Mouse (Mus musculus): ENCODE results near the gene Cldn13. TPM values are rescaled to one million over a fixed set of nuclear protein-coding genes. Genes with fewer than 3 reads are reported as not detected.

The Cldn13 gene
- polyA plus RNA-seq, 1 experiment from 2014 or later, result 1.3 TPM

DNA sequence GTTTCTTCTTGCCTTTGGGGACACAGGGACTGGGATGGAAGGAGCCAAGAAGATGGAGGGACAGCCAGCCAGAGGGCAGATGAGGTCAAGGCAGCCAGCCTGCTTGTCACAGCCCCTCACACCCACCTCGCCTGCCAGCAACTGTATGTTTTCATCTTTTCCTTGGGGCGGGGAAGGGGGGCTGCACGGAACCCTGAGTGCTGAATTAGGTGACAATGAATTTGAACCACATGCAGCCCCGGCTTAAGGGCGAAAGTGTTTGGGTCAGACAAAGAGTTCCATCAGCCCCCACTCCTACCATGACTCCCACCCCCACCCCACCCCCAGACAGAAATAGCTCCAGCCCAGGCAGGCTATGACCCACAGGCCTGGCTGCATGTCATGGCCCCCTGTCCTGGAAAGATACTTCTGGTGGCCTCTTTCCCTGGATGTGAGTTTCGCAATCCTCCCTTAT is 24.7 kb downstream of the Cldn13 start:
- WGBS, result 55% methylated on average over 6 of the region's 6 CpGs
- no peak overlapping the region for H3K9ac ChIP-seq
- no peak for ATAC-seq (ENCODE audit: insufficient number of reproducible peaks, low FRiP score, low TSS enrichment, low read depth)

DNA sequence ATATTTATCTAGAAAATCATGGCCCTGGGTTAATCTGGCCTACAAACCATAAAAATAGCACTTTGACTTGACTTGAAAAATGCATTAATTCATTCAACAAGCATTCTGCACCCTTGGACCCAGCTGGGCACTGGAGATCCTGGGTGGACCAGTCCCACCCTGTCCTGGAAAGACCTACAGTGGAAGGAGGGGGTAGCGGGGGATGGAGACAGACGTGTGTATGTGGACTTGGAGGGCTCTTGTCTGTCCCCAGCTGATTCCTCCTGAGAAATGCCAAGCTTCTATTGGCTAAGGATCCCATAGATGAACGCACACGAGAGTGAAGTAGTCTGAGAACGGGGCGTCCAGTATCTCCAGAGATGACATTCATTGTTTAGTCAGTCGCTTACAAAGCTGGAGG is 26.8 kb downstream of the Cldn13 start:
- Histone ChIP-seq H3K27me3 (no peaks in the 10 kb centered on the region), H3K27ac (peak overlapping the region; percentile 11; the same call in 1 of the 2 replicates), H3K4me3 (no peak overlapping the region), H3K9ac (no peak overlapping the region), H3K36me3 (no peaks in the 10 kb centered on the region), H3K9me3 (no peaks in the 10 kb centered on the region), H3K4me1 (peaks cover 5% of the 10 kb centered on the region; the same call in 1 of the 2 replicates), H3K4me2 (no peak overlapping the region)
- ATAC-seq (ENCODE audit: insufficient number of reproducible peaks, low FRiP score, low TSS enrichment, low read depth), result no peak
- 86% methylated on average over 7 of the region's 7 CpGs for whole genome bisulfite sequencing

More for the DNA sequence above, 24.7 kb downstream of the Cldn13 start:
- H3K4me3 ChIP-seq, result no peak overlapping the region
- no peaks in the 10 kb centered on the region for H3K27me3 ChIP-seq
- H3K4me1 ChIP-seq, result peaks cover 19% of the 10 kb centered on the region
- H3K9me3 ChIP-seq, result no peaks in the 10 kb centered on the region
- no peak overlapping the region for H3K4me2 ChIP-seq
- no peak overlapping the region for H3K27ac ChIP-seq
- no peaks in the 10 kb centered on the region for H3K36me3 ChIP-seq

DNA sequence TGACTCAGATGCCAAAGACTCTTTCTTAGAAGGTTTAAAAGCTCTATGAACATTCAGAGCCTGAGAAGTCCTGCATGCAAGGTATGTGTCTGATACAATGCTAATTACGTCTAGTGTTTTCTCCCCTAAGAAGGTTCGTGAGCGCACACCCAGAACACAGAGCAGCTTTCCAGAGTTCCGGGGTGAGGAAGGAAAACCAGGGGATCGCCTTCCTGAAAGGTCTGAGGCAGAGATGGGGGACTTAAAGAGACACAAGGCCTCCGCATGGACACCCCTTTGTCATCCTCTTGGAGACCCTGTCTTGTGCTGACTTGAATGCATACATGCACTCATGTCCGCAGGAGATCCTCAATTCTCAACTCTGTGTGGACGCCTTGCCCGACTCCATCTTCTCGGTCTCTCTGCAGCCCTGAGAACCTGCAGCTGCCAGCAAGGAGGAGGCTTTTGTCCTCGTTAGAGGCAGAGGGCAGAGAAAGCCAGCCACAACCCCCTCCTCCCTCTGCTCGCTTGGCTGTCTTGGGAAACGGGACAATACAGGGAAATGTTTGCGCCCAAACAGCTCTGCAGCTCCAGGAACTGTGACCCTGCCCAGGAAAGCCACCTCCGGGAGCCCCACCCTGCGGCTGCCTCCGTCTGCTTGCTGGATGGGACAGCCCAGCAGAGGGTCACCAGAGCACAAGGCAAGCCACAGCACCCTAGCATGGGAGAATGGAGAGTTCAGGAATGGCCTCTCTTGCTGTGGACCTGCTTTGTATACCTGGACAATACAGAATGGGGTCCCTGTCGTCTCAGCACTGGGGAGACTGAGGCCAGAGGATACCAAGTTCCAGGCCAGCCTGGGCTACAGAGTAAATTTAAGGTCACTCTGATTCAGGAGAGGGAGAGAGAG is 27.6 kb downstream of the Cldn13 start:
- peak overlapping the region; percentile 12; the same call in 1 of the 2 replicates for H3K27ac ChIP-seq

DNA sequence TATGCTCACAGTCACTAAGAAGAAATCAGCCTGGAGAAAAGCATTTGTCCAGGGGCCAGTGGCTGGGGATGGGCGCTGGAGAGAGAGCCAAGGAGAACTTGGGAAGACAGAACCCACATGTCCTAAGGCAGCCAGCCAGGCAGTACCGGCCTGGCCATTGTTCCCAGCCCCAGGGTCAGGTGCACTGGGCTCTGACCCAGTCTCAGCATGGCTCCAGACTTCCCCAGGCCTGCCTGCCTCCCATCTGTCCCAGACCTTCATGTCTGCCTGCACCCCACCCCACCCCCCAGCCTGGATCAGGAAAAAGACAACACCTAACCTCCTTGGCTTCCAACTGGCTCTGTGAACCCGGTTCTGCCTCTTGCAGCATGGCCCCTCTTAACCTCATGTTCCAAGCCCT is 32.2 kb downstream of the Cldn13 start:
- no peaks in the 10 kb centered on the region for H3K27me3 ChIP-seq
- no peak overlapping the region for H3K27ac ChIP-seq
- no peaks in the 10 kb centered on the region for H3K4me1 ChIP-seq
- no peak overlapping the region for H3K9ac ChIP-seq
- no peak overlapping the region for H3K4me3 ChIP-seq
- 75% methylated on average over 3 of the region's 3 CpGs for WGBS
- ATAC-seq (ENCODE audit: insufficient number of reproducible peaks, low FRiP score, low TSS enrichment, low read depth), result no peak
- no peaks in the 10 kb centered on the region for H3K36me3 ChIP-seq
- no peaks in the 10 kb centered on the region for H3K9me3 ChIP-seq
- no peak overlapping the region for H3K4me2 ChIP-seq

More for the DNA sequence above, 27.6 kb downstream of the Cldn13 start:
- Histone ChIP-seq H3K27me3 (no peaks in the 10 kb centered on the region), H3K4me3 (no peak overlapping the region), H3K4me1 (peaks cover 5% of the 10 kb centered on the region; the same call in 1 of the 2 replicates), H3K36me3 (no peaks in the 10 kb centered on the region), H3K4me2 (no peak overlapping the region), H3K9ac (no peak overlapping the region), H3K9me3 (no peaks in the 10 kb centered on the region)
- WGBS, result 58% methylated on average over 18 of the region's 18 CpGs
- ATAC-seq (ENCODE audit: insufficient number of reproducible peaks, low FRiP score, low TSS enrichment, low read depth), result no peak

DNA sequence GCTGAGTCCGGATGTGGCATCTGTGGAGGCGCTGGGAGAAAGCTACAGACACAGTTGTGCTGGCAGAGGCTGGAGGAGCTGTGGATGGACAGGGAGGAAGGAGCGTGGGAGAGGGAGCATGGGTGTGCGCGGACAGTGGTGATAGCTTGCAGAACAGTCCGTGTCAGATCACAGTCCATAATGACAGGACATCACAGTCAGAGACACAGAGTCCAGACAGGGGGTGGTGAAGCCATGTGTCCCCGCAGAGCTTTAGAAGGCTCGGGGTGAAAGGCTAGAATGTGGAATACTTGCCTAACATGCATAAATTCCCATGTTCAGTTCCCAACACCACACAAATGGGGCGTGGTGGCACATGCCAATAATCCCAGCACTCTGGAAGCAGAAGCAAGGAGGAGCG is 38.5 kb downstream of the Cldn13 start:
- Histone ChIP-seq H3K27me3 (no peaks in the 10 kb centered on the region), H3K9ac (no peak overlapping the region), H3K4me2 (no peak overlapping the region), H3K4me3 (no peak overlapping the region), H3K4me1 (peaks cover 25% of the 10 kb centered on the region), H3K27ac (no peak overlapping the region), H3K36me3 (no peaks in the 10 kb centered on the region), H3K9me3 (no peaks in the 10 kb centered on the region)
- no peak for ATAC-seq (ENCODE audit: insufficient number of reproducible peaks, low FRiP score, low TSS enrichment, low read depth)
- WGBS, result 71% methylated on average over 10 of the region's 10 CpGs

DNA sequence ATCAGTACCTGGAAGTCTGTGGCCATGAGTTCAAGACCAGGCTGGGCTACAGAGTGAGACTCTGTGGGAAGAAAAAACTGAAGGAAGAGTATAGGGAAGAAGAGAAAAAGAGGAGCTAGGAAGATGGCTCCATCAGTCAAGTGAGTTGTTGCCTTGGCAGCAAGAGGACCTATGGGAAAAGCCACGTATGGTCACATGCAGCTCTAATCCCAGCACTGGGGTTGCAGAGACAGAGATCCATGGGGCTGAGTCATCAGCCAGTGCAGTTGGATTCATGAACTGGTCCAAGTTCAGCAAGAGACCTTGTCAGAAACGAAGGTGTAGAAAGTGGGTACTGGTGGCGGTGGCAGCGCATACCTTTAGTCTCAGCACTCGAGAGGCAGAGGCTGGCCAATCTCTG is 40.1 kb downstream of the Cldn13 start:
- ATAC-seq (ENCODE audit: insufficient number of reproducible peaks, low FRiP score, low TSS enrichment, low read depth), result no peak
- no peak overlapping the region for H3K9ac ChIP-seq
- no peaks in the 10 kb centered on the region for H3K36me3 ChIP-seq
- no peaks in the 10 kb centered on the region for H3K27me3 ChIP-seq
- 89% methylated on average over 5 of the region's 5 CpGs for WGBS
- no peaks in the 10 kb centered on the region for H3K9me3 ChIP-seq
- H3K4me1 ChIP-seq, result peaks cover 25% of the 10 kb centered on the region
- H3K27ac ChIP-seq, result no peak overlapping the region
- no peak overlapping the region for H3K4me3 ChIP-seq
- no peak overlapping the region for H3K4me2 ChIP-seq

DNA sequence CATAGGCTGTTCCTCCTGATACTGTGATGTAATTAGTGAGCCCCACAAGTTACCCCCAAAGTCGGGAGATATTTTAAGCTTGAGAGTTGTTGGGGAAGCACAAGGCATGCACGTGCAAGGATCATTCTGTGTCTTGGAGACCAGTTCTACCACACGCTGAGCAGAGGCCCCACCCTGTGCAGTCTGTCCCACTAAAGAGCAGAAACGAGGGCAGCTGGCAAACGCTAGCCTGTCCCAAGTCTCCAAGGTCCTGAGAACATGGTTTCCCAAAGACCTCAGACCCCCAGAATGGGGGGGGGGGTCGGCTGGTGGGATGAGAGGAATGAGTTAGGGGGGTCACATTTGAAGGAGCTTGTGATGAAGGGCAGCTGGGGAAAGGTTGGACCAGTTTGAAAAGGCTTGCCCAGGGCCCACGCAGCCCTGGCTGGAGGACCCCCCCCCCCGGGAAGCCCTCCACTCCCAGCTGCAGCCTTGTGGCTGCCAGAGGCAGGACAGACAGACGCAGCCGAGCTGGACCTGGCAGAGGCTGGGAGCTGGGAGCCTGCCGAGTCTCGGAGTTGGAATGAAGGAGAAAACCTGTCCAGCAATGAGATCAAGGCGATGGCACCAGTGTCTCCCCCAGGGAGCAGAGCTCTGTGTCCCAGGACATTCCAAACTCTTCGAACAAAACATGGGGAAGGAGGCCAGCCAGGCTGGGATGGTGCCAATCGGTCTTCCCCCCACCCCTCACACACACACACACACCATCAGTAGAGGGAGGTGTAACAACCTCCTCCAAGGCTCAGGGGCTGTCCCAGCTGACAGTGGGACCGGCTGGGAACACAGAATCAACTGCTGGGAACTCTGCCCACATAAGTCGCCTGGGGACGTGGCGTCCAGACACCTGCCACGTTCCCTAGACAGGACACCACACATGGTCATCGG is 41.1 kb downstream of the Cldn13 start:
- peak overlapping the region; percentile 28; the same call in 1 of the 2 replicates for H3K27ac ChIP-seq
- no peaks in the 10 kb centered on the region for H3K36me3 ChIP-seq
- H3K4me2 ChIP-seq, result no peak overlapping the region
- H3K27me3 ChIP-seq, result no peaks in the 10 kb centered on the region
- no peak overlapping the region for H3K4me3 ChIP-seq
- no peaks in the 10 kb centered on the region for H3K9me3 ChIP-seq
- WGBS, result 44% methylated on average over 21 of the region's 21 CpGs
- no peak overlapping the region for H3K9ac ChIP-seq
- H3K4me1 ChIP-seq, result peaks cover 25% of the 10 kb centered on the region
- peak; percentile 64 for ATAC-seq (ENCODE audit: insufficient number of reproducible peaks, low FRiP score, low TSS enrichment, low read depth)

DNA sequence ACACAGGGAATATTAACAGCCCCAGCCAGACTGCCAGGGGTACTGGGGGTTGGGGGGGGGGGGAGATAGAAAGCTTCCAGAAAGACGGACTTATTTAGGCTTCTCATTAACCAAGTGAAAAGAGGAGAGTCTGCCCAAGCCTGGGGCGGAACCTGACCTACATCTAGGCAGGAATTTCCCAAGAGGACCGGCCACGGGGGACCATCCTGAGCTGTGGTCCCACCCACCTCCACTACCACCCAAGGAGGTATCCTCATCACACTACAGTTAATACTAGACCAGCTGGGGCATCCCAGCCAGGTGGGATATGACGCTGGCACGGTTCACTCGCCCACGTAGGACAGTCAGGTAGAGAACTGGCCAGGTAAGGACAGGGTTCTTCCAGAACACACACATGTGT is 42.3 kb downstream of the Cldn13 start:
- Histone ChIP-seq H3K27me3 (no peaks in the 10 kb centered on the region), H3K27ac (no peak overlapping the region), H3K9ac (no peak overlapping the region), H3K9me3 (no peaks in the 10 kb centered on the region), H3K4me2 (no peak overlapping the region), H3K36me3 (no peaks in the 10 kb centered on the region), H3K4me3 (no peak overlapping the region), H3K4me1 (peaks cover 35% of the 10 kb centered on the region)
- no peak for ATAC-seq (ENCODE audit: insufficient number of reproducible peaks, low FRiP score, low TSS enrichment, low read depth)
- WGBS, result 68% methylated on average over 8 of the region's 8 CpGs

DNA sequence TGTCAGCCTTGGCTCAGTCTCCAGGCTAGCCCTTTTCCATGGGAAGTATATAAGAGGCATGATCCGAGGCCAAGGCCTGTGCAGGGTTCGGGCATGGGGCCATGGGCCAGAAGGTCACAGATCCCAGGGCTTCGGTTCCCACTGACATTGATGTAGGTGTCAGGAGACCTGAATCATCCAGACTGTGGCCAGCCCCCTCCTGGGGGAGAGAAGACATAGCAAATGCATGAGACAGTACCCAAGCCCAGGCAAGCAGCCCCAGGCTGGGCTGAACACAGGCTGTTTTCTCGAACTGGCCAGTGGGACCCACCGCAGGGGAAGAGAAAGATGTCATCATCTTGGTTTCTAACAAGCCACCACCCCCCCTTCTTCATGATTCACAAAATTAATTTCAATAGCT is 42.7 kb downstream of the Cldn13 start:
- H3K4me1 ChIP-seq, result peaks cover 39% of the 10 kb centered on the region
- ATAC-seq (ENCODE audit: insufficient number of reproducible peaks, low FRiP score, low TSS enrichment, low read depth), result no peak
- H3K27me3 ChIP-seq, result no peaks in the 10 kb centered on the region
- 57% methylated on average over 5 of the region's 5 CpGs for WGBS
- H3K9me3 ChIP-seq, result no peaks in the 10 kb centered on the region
- H3K4me3 ChIP-seq, result no peak overlapping the region
- no peak overlapping the region for H3K4me2 ChIP-seq
- H3K36me3 ChIP-seq, result no peaks in the 10 kb centered on the region
- no peak overlapping the region for H3K9ac ChIP-seq
- no peak overlapping the region for H3K27ac ChIP-seq

DNA sequence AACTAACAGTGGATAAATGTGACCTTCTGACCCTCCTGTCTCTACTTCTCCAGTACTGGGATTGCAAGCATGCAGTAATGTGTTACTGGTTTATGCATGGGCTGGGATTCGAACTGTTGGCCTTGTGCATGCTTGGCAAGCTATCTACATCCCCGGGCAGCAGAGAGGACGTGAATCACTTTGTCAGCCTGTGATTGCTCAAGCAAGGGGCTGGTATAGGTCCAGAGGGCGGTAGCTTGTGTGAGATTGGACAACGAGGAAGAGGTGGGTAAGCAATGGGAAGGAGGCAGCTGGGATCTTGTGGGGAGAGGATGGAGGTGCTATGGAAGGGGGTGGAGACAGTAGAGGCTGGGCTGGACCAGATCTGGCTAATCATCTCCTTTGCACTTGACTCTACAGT is 46.8 kb downstream of the Cldn13 start:
- no peak overlapping the region for H3K4me3 ChIP-seq
- H3K4me1 ChIP-seq, result peaks cover 49% of the 10 kb centered on the region
- peak overlapping the region; percentile 88 for H3K27ac ChIP-seq
- H3K9ac ChIP-seq, result no peak overlapping the region
- ATAC-seq (ENCODE audit: insufficient number of reproducible peaks, low FRiP score, low TSS enrichment, low read depth), result no peak
- 66% methylated on average over 5 of the region's 5 CpGs for WGBS
- H3K9me3 ChIP-seq, result no peaks in the 10 kb centered on the region
- no peaks in the 10 kb centered on the region for H3K27me3 ChIP-seq
- no peaks in the 10 kb centered on the region for H3K36me3 ChIP-seq
- H3K4me2 ChIP-seq, result no peak overlapping the region

DNA sequence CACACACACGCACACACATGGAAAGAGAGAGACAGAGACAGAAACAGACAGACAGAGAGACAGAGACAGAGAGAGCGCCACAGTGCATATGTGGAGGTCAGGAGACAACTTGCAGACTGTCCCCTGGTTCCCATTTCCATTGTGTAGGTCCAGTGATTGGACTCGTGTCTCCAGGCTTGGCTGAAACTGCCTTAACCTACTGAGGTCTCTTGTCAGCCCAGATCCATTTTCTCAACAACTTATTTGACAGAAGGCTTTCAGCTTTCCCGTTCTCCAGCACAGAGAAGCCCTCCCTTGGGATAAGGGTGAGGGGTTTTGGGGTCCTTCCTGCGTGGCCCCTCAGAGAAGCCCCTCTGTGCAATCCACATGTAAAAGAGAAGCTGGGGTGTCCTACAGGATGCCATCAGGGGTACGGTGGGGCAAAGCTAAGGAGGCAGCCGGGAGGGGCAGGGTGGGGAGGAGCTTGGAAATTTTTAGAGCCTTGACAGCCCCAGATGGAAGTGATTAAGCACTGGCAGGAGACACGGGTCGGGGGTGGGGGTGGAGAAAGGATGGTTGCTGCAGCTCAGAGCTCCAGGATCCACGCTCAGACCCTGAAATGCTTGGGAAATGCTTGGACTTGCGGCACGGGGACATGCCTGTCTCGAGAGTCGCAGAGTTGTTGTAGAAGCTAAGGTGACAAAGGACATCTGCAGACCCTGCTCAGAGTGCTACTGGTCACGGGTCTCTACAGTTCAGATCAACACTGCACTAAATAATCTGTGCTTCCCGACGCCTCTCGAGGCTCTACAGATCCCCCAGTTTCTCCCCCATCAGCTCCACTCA is 47.8 kb downstream of the Cldn13 start:
- Histone ChIP-seq H3K36me3 (no peaks in the 10 kb centered on the region), H3K27ac (peak overlapping the region; percentile 88), H3K27me3 (no peaks in the 10 kb centered on the region), H3K9me3 (no peaks in the 10 kb centered on the region), H3K4me2 (peak overlapping the region; percentile 30), H3K9ac (no peak overlapping the region), H3K4me3 (no peak overlapping the region), H3K4me1 (peaks cover 46% of the 10 kb centered on the region)
- ATAC-seq (ENCODE audit: insufficient number of reproducible peaks, low FRiP score, low TSS enrichment, low read depth), result peak; percentile 77
- WGBS, result 20% methylated on average over 18 of the region's 18 CpGs
